Mouse (Mus musculus): ENCODE data around the gene Orai1. TPM values are rescaled to one million over a fixed set of nuclear protein-coding genes. Genes with fewer than 3 reads are reported as not detected.
A peak's percentile ranks its signal among the peaks of the same experiment; 100 is the strongest.
"Not testable (repeated sequence)": the region's sequence is repeated elsewhere in the genome, so short reads cannot be mapped to it uniquely, and the experiment has no call there.

Orai1 gene
- 18.9 and 19.3 TPM in 2 replicates for polyA plus RNA-seq (2015; fragmentation: Nextera tagmentation; extraction: Ambion mirVana)

DNA sequence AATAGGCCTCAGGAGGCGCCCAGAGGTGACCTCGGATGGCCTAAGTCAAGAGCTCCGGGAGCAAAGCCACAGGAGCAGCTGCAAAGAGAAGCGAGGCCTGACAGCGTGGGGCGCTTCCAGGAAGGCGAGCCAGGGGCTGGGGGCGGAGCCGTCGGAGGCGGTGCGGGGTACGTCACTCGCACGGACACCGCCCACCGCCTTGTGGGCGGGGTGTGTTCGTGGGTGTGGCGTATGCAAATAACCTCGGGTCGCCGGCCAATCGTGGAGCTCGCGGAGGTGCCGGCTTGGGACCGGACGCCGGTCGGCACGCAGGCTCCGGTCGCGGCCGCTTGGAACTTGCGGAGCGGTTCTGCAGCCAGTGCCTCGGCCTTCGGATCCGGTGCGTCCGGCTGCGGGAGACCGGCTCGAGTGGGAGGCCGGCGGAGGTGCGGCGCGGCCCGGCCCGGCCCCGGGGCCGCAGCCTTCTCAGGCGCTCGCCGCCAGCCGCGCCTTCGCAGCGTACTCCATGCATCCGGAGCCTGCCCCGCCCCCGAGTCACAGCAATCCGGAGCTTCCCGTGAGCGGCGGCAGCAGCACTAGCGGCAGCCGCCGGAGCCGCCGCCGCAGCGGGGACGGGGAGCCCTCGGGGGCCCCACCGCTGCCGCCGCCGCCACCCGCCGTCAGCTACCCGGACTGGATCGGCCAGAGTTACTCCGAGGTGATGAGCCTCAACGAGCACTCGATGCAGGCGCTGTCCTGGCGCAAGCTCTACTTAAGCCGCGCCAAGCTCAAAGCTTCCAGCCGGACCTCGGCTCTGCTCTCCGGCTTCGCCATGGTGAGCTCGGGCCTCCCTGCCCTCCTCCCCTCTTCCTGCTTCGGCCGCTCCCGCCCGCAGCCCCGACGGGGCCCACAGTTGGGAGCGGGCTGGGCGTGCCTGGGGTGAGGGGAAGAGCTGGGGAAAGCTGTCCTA, at the start of gene Orai1:
Gene Orai1, plus strand, starts transcription at position 322 of the 949 bp plus-strand sequence.
- H3K4me2 ChIP-seq (replicated peaks) = peak within 1 kb of the TSS; percentile 74
- H3K27me3 ChIP-seq (replicated peaks) = no peaks in the 10 kb centered on the region
- peak; percentile 95 for ATAC-seq
- H3K9ac ChIP-seq = peak within 1 kb of the TSS; percentile 78
- peaks cover 28% of the 10 kb centered on the region for H3K4me1 ChIP-seq (replicated peaks)
- no peaks in the 10 kb centered on the region for H3K9me3 ChIP-seq
- under 1% methylated on average over 103 of the region's 106 CpGs for WGBS
- H3K4me3 ChIP-seq (replicated peaks) = peak within 1 kb of the TSS; percentile 72
- peak within 1 kb of the TSS; percentile 95 for H3K27ac ChIP-seq
- H3K36me3 ChIP-seq = no peaks in the 10 kb centered on the region

DNA sequence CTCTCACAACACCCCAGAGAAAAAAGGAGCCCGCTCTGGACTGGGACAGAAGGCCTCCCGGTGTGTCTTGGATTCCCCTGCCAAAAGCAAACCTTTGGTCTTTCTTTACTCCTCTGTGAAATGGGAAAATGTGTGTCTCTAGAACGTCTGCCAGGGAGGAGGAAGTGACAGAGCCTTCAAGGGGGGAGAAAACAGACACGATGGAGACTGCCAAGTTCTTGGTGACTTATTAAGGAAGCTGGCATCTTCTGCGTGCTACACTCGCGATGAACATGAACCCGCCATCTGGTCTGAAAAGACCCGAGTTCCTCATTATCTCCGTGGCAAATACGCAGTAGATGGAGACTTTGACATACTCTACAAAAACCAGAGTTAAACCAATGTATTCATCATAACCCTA, 49.4 kb upstream of the Orai1 start:
- no peak for ATAC-seq
- Histone ChIP-seq H3K4me1 (replicated peaks) (no peaks in the 10 kb centered on the region; the same call in 1 of the 2 replicates), H3K9me3 (no peaks in the 10 kb centered on the region), H3K27me3 (replicated peaks) (no peaks in the 10 kb centered on the region), H3K4me2 (replicated peaks) (no peak overlapping the region), H3K9ac (no peak overlapping the region), H3K27ac (no peak overlapping the region), H3K4me3 (replicated peaks) (no peak overlapping the region), H3K36me3 (no peaks in the 10 kb centered on the region)
- 83% methylated on average over 11 of the region's 11 CpGs for WGBS

DNA sequence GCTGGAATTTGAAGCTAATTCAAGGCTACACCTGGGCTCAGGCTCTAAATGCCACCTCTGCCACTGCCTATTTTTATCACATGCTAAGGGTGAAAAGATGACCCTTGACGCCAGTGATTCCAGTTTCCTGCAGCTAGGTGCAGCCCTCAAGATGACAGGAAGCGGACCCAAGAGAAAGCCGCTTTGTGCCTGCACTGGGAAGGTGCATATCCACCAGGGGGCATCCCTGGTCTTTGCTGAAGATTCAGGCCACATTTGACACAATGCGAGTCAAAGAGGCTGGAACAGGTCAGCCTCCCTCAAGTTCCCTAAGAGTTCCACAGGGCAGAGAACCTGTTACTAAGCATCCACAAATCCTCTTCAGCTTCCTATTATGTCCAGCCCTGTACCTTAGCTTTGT, 46.6 kb upstream of the Orai1 start:
- Histone ChIP-seq H3K9me3 (no peaks in the 10 kb centered on the region), H3K4me3 (replicated peaks) (no peak overlapping the region), H3K27me3 (replicated peaks) (no peaks in the 10 kb centered on the region), H3K27ac (no peak overlapping the region), H3K4me2 (replicated peaks) (no peak overlapping the region), H3K36me3 (no peaks in the 10 kb centered on the region), H3K4me1 (replicated peaks) (no peaks in the 10 kb centered on the region), H3K9ac (no peak overlapping the region)
- WGBS = 24% methylated on average over 4 of the region's 4 CpGs
- peak; percentile 72 for ATAC-seq

DNA sequence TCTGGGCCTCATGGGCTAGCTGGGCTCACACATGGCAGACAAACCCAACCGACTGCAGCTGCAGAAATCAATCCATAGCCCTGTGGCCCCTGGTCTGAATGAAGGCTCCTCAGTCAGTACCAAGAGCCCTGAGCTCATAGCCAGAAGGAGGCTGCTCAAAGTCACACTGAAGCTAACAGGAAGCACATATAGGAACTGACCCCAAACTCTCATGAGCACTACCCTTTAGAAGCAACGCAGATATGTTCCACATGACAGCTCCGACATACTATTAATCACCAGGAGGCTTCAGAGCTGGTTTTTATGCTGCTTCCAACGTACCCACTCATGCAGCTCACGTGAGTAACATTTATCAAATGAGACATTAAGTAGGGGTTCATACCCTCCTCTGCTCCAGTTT, 44.8 kb upstream of the Orai1 start:
- 76% methylated on average over 5 of the region's 5 CpGs for WGBS

DNA sequence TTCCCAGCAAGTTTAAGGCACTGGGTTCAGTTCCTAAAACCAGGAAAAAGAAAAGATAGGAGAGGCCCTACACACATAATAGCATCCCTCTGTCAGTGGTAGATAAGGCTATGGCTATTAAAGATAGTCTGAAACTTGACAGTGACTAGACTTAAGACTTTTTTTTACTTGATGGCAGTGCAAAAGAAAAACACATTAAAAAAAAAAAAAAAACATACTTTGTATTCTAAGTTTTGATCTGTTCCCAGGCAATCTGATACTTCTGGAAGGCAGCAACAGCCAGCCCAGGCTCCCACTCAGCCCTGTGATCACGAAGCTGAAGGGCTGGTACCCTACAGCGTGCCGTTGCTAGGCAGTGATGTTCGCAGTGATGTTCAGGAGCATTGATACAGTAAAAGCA, 43.4 kb upstream of the Orai1 start:
- no peak for ATAC-seq
- H3K27ac ChIP-seq = no peak overlapping the region
- 90% methylated on average over 4 of the region's 4 CpGs for WGBS

More for the DNA sequence above, 44.8 kb upstream of the Orai1 start:
- no peaks in the 10 kb centered on the region for H3K27me3 ChIP-seq (replicated peaks)
- H3K4me2 ChIP-seq (replicated peaks) = no peak overlapping the region
- no peak overlapping the region for H3K9ac ChIP-seq
- no peak for ATAC-seq
- H3K4me3 ChIP-seq (replicated peaks) = no peak overlapping the region
- no peaks in the 10 kb centered on the region for H3K36me3 ChIP-seq
- H3K27ac ChIP-seq = no peak overlapping the region
- no peaks in the 10 kb centered on the region for H3K4me1 ChIP-seq (replicated peaks)
- H3K9me3 ChIP-seq = no peaks in the 10 kb centered on the region

DNA sequence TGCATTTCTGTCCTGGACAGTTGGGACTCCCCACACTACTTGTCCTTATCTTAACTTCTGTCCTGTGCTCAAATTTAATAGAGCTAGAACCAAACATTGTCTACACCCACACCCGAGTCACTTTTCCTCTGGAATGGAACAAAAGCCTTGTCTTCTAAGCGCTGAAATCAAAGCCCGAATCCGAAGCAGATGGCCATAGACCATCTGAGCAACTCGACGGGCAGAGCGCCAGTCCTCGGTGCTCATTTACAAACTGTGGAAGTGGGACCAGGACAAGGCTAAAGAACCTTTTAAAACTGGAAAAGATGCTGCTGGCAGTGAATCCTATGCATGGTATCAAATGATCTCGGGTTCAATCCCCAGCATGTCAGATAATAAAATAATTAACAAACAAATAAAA, 42.8 kb upstream of the Orai1 start:
- Histone ChIP-seq H3K4me3 (replicated peaks) (no peak overlapping the region), H3K36me3 (no peaks in the 10 kb centered on the region), H3K27ac (no peak overlapping the region), H3K4me2 (replicated peaks) (no peak overlapping the region), H3K27me3 (replicated peaks) (no peaks in the 10 kb centered on the region), H3K4me1 (replicated peaks) (no peaks in the 10 kb centered on the region), H3K9ac (no peak overlapping the region), H3K9me3 (no peaks in the 10 kb centered on the region)
- no peak for ATAC-seq
- WGBS = 82% methylated on average over 9 of the region's 9 CpGs

More for the DNA sequence above, 43.4 kb upstream of the Orai1 start:
- Histone ChIP-seq H3K4me3 (replicated peaks) (no peak overlapping the region), H3K36me3 (no peaks in the 10 kb centered on the region), H3K9me3 (no peaks in the 10 kb centered on the region), H3K4me1 (replicated peaks) (no peaks in the 10 kb centered on the region), H3K9ac (no peak overlapping the region), H3K27me3 (replicated peaks) (no peaks in the 10 kb centered on the region), H3K4me2 (replicated peaks) (no peak overlapping the region)

DNA sequence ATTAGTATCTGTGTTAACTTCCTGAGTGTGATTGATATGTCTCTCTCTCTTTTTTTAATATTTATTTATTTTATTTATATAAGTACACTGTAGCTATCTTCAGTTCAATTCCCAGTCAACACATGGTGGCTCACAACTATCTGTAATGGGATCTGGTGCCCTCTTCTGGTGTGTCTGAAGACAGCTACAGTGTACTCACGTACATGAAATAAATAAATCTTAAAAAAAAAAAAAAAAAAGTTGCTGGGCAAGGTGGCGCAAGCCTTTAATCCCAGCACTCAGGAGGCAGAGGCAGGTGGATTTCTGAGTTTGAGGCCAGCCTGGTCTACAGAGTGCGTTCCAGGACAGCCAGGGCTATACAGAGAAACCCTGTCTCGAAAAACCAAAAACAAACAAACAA, 40.2 kb upstream of the Orai1 start:
- H3K4me1 ChIP-seq (replicated peaks); H3K4me2 ChIP-seq (replicated peaks); H3K4me3 ChIP-seq (replicated peaks); ATAC-seq; H3K9me3 ChIP-seq; H3K27me3 ChIP-seq (replicated peaks); H3K27ac ChIP-seq; H3K9ac ChIP-seq; H3K36me3 ChIP-seq: not testable (repeated sequence)
- 95% methylated on average over 4 of the region's 4 CpGs for WGBS

DNA sequence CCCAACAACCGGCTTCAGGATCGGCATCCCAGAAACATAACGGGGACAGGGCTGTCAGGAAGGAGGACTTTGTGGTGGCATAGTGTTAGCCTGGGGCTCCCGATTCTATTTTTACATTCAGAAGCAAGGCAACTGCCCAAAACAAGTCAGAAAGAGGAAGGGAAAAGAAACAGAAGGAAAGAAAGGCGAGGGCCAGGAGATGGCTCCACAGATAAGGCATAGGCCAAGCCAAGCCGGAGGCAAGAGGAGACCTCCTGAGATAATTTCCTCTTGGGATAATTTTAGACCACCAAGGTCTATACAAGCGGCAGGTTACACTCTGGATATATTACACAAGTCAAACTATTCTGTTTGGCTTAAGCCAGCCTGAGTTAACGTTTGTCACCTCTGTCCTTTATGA, 35.9 kb upstream of the Orai1 start:
- Histone ChIP-seq H3K9ac (no peak overlapping the region), H3K4me1 (replicated peaks) (no peaks in the 10 kb centered on the region), H3K27me3 (replicated peaks) (no peaks in the 10 kb centered on the region), H3K4me3 (replicated peaks) (no peak overlapping the region), H3K36me3 (no peaks in the 10 kb centered on the region), H3K4me2 (replicated peaks) (no peak overlapping the region), H3K27ac (no peak overlapping the region), H3K9me3 (no peaks in the 10 kb centered on the region)
- 83% methylated on average over 8 of the region's 8 CpGs for WGBS
- no peak for ATAC-seq

DNA sequence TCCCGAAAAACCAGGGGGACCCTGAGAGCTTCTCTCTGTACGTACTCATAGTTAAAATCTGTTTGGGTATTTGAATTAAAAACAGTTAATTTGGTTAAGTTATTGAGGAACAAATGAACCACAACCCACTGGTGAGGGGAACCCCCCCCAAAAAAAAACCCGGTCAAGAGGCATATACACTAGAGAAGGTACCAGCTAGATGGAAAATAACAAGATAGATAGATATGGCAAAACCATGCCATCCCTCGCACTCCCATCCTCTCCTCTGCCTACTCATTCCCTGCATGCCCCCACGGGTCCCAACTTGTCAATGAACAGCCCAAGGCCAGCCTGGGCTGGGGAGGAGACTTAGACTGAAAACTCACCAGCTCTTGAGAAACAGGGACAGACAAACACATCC, 30.4 kb upstream of the Orai1 start:
- ATAC-seq = no peak
- 90% methylated on average over 5 of the region's 5 CpGs for WGBS
- Histone ChIP-seq H3K4me1 (replicated peaks) (peaks cover 11% of the 10 kb centered on the region), H3K9ac (no peak overlapping the region), H3K27ac (no peak overlapping the region), H3K4me2 (replicated peaks) (no peak overlapping the region), H3K27me3 (replicated peaks) (no peaks in the 10 kb centered on the region), H3K4me3 (replicated peaks) (no peak overlapping the region), H3K36me3 (no peaks in the 10 kb centered on the region), H3K9me3 (no peaks in the 10 kb centered on the region)

DNA sequence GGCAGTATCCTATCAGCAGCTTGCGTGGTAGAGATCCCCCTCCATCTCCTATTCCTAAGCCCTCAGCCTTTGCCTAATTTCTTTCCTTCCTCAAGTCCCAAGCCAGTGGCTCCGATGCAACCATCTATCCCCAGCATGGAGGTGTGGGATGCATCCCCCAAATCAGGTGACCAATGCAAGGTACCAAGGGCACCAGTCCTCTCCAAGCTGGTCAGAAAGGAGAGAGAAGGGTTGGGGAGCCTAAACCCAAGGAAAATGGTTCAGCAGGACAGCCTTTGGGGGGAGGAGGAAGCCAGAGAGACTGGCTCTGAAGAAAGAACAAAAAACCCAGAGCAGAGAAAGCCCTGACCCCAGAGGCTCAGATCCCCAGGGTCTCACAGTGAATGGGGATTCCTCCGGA, 29.6 kb upstream of the Orai1 start:
- no peak overlapping the region for H3K9ac ChIP-seq

DNA sequence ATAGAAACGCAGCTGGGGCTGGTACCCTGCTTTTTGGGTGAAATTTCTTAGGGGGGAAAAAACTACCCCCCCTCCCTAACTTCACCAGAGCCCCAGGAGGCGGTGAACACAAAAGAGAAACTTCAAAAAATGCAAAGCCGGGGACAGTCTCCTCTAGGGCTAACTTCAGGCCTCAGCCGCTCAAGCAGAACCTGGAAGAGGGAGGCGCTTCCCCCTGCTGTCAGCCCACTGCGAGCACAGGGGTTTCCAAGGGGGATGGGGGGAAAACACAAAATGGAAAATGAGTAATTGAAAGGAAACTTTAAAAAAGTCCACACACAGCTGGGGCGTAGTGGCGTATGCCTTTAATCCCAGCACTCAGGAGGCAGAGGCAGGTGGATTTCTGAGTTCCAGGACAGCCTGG, 28.8 kb upstream of the Orai1 start:
- Histone ChIP-seq H3K4me1 (replicated peaks) (peaks cover 23% of the 10 kb centered on the region), H3K36me3 (no peaks in the 10 kb centered on the region), H3K27ac (no peak overlapping the region), H3K27me3 (replicated peaks) (no peaks in the 10 kb centered on the region), H3K9me3 (no peaks in the 10 kb centered on the region), H3K9ac (no peak overlapping the region), H3K4me2 (replicated peaks) (no peak overlapping the region), H3K4me3 (replicated peaks) (no peak overlapping the region)
- WGBS = 73% methylated on average over 8 of the region's 8 CpGs
- no peak for ATAC-seq

More for the DNA sequence above, 29.6 kb upstream of the Orai1 start:
- no peaks in the 10 kb centered on the region for H3K27me3 ChIP-seq (replicated peaks)
- no peak overlapping the region for H3K4me3 ChIP-seq (replicated peaks)
- no peaks in the 10 kb centered on the region for H3K36me3 ChIP-seq
- peaks cover 19% of the 10 kb centered on the region for H3K4me1 ChIP-seq (replicated peaks)
- no peaks in the 10 kb centered on the region for H3K9me3 ChIP-seq
- ATAC-seq = no peak
- no peak overlapping the region for H3K4me2 ChIP-seq (replicated peaks)
- no peak overlapping the region for H3K27ac ChIP-seq
- 79% methylated on average over 3 of the region's 3 CpGs for WGBS

DNA sequence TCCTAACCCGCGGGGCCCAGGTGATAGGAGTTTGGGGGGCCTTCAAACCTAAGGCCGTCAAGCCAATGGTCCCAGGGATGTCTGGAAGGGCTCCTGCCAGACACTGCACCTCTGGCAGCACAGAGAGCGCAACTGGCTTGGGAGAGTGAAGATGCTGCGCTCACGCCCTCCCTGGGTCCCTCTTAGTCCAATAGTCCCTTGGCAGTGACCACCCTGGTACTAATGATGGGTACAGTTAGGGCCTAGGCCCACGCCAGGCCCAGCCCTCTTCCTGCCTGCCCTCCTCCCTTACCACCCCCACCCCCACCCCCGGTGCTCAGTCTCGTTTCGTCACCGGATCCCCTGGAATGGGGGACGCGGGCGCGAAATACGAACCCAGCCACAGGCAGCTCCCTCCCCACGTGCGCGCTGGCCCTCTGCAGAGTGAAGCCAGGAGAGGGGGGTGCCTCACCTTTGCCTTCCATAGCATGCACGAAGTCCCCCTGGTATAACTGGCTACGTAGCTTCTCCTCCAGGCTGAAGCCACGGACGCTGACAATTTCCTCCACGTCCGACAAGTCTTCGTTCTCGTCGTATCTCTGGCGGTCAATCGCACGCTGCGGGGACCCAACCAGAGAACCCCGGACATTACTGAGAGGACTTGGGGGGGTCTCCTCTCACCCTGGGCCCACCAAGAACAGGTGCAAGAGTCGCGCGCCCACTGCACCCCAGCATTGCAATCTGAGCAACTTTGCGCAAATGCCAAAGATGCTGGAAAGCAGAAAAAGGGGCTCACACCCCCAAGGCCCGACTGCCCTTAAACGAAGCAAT, 27.5 kb upstream of the Orai1 start:
- Histone ChIP-seq H3K9ac (peak overlapping the region; percentile 66), H3K36me3 (no peaks in the 10 kb centered on the region), H3K9me3 (no peaks in the 10 kb centered on the region), H3K4me1 (replicated peaks) (peaks cover 27% of the 10 kb centered on the region), H3K4me2 (replicated peaks) (peak overlapping the region; percentile 100), H3K27me3 (replicated peaks) (no peaks in the 10 kb centered on the region), H3K4me3 (replicated peaks) (peak overlapping the region; percentile 73), H3K27ac (no peak overlapping the region)
- 6% methylated on average over 39 of the region's 39 CpGs for WGBS
- ATAC-seq = peak; percentile 24; the same call in 1 of the 2 replicates

Data from intestine, embryonic 15.5 days (tissue).